Mouse (Mus musculus) midbrain, embryonic 16.5 days (tissue): ENCODE measurements around the gene B3galt4. TPM values are rescaled to one million over a fixed set of nuclear protein-coding genes. Genes with fewer than 3 reads are reported as not detected.

Experiments used
- ATAC-seq: fragments of 200-750 bp; cut with Nextera tagmentation; 2 replicates; pipeline ENCODE4 v1.8.0; 2017; ENCODE audit warnings: moderate TSS enrichment
- H3K27ac ChIP-seq: fragments of 300-500 bp; sonication (generic); 2 replicates; pipeline ENCODE4 v1.5.1; 2014; ENCODE audit warnings: mild to moderate bottlenecking, low read length, mixed read lengths
- H3K27me3 ChIP-seq: fragments of 300-500 bp; sonication (generic); 2 replicates; pipeline ENCODE4 v1.6.1; 2014; ENCODE audit warnings: low read depth, low read length, mixed read lengths; ENCODE audit not compliant: control insufficient read depth, insufficient read depth
- H3K36me3 ChIP-seq: fragments of 300-500 bp; sonication (generic); 2 replicates; pipeline ENCODE4 v1.6.1; 2014; ENCODE audit warnings: mild to moderate bottlenecking, low read length, moderate library complexity, mixed read lengths; ENCODE audit not compliant: control insufficient read depth, insufficient read depth
- H3K4me1 ChIP-seq: fragments of 300-500 bp; sonication (generic); 2 replicates; pipeline ENCODE4 v1.6.1; 2014; ENCODE audit warnings: mild to moderate bottlenecking, low read length, mixed read lengths; ENCODE audit not compliant: control insufficient read depth, insufficient read depth
- H3K4me2 ChIP-seq: fragments of 300-500 bp; sonication (generic); 2 replicates; pipeline ENCODE4 v1.6.1; 2014; ENCODE audit warnings: mild to moderate bottlenecking, low read length, mixed read lengths
- H3K4me3 ChIP-seq: fragments of 300-500 bp; sonication (generic); 2 replicates; pipeline ENCODE4 v1.5.1; 2014; ENCODE audit warnings: low read depth, mild to moderate bottlenecking, low read length, moderate library complexity, mixed read lengths
- H3K9ac ChIP-seq: fragments of 300-500 bp; sonication (generic); 2 replicates; pipeline ENCODE4 v1.6.1; 2014; ENCODE audit warnings: low read depth, low read length, mixed read lengths
- H3K9me3 ChIP-seq: fragments of 300-500 bp; sonication (generic); replicated peaks from 2 replicates; pipeline ENCODE4 v1.6.1; 2014; ENCODE audit warnings: mild to moderate bottlenecking, low read length, mixed read lengths; ENCODE audit not compliant: control insufficient read depth, poor library complexity, severe bottlenecking
- WGBS: fragments of 180-500 bp; shearing (Covaris S2); extraction: QIAGEN DNeasy Blood & Tissue Kit; methylation state at CpG from one replicate; pipeline ENCODE4 v1.1.7; 2014; 5-methylcytosine and 5-hydroxymethylcytosine counted together
- polyA plus RNA-seq: library from polyadenylated mRNA; unstranded; fragments of >200 nt; fragmentation: Nextera tagmentation; extraction: Ambion mirVana; gene quantifications from 2 replicates; pipeline ENCODE4 v1.2.1, GENCODE M21; 2015

The B3galt4 gene
- polyA plus RNA-seq, 1 experiment from 2014 or later, result 16.6 TPM

DNA sequence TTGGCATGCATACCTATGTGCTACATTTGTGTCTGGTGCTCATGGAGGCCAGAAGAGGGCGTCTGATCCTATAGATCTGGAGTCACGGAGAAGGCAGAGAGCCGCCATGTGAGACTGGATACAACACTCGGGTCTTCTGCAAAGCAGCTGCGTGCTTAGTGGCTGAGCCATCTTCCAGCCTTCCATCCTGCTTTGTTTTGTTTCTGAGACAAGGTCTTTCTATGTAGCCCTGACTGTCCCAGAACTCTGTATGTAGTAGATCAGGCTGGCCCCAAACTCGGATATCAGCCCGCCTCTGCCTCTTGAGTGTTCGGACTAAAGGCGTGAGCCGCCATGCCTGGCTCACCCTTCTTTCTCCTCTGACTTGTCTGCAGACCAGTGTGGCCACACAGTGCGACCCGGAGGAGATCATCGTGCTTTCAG lies 36.3 kb downstream of the B3galt4 start:
- WGBS, result 66% methylated on average over 13 of the region's 13 CpGs
- peaks cover 2% of the 10 kb centered on the region; the same call in 1 of the 2 replicates for H3K27me3 ChIP-seq
- no peak overlapping the region for H3K9ac ChIP-seq
- ATAC-seq, result no peak
- peaks cover 28% of the 10 kb centered on the region for H3K4me1 ChIP-seq
- H3K36me3 ChIP-seq, result peaks cover 22% of the 10 kb centered on the region
- peak overlapping the region; percentile 25; the same call in 1 of the 2 replicates for H3K4me2 ChIP-seq
- H3K27ac ChIP-seq, result no peak overlapping the region
- H3K4me3 ChIP-seq, result no peak overlapping the region; the same call in 1 of the 2 replicates
- no peaks in the 10 kb centered on the region for H3K9me3 ChIP-seq

- WGBS, result 97% methylated on average over 8 of the region's 8 CpGs
- peaks cover 22% of the 10 kb centered on the region for H3K36me3 ChIP-seq
- no peak overlapping the region for H3K9ac ChIP-seq
- no peak overlapping the region for H3K4me2 ChIP-seq
- ATAC-seq, result no peak
- H3K4me3 ChIP-seq, result no peak overlapping the region
- H3K27ac ChIP-seq, result no peak overlapping the region
- 0 out of 2 replicates have a peak, but pooled peaks cover under 1% of the 10 kb centered on the region for H3K27me3 ChIP-seq
- H3K9me3 ChIP-seq, result no peaks in the 10 kb centered on the region
- peaks cover 20% of the 10 kb centered on the region for H3K4me1 ChIP-seq
Measured at GRCm38 (mm10) chr17:33913905-33914304, 37.4 kb downstream of the B3galt4 start.

GRCm38 (mm10) chr17:33913264-33913663 lies 38.0 kb downstream of the B3galt4 start:
- 87% methylated on average over 10 of the region's 10 CpGs for WGBS
- Histone ChIP-seq H3K9ac (no peak overlapping the region), H3K4me1 (peaks cover 20% of the 10 kb centered on the region), H3K4me3 (no peak overlapping the region), H3K9me3 (no peaks in the 10 kb centered on the region), H3K36me3 (peaks cover 22% of the 10 kb centered on the region), H3K4me2 (no peak overlapping the region), H3K27ac (no peak overlapping the region), H3K27me3 (no peaks in the 10 kb centered on the region)
- ATAC-seq, result no peak

GRCm38 (mm10) chr17:33911813-33912414 lies 39.4 kb downstream of the B3galt4 start:
- H3K9ac ChIP-seq, result no peak overlapping the region
- H3K4me1 ChIP-seq, result peaks cover 23% of the 10 kb centered on the region
- H3K36me3 ChIP-seq, result peaks cover 22% of the 10 kb centered on the region
- no peak overlapping the region for H3K4me2 ChIP-seq
- ATAC-seq, result no peak
- H3K4me3 ChIP-seq, result no peak overlapping the region
- no peaks in the 10 kb centered on the region for H3K9me3 ChIP-seq
- no peaks in the 10 kb centered on the region for H3K27me3 ChIP-seq
- no peak overlapping the region for H3K27ac ChIP-seq
- WGBS, result 94% methylated on average over 28 of the region's 28 CpGs

DNA sequence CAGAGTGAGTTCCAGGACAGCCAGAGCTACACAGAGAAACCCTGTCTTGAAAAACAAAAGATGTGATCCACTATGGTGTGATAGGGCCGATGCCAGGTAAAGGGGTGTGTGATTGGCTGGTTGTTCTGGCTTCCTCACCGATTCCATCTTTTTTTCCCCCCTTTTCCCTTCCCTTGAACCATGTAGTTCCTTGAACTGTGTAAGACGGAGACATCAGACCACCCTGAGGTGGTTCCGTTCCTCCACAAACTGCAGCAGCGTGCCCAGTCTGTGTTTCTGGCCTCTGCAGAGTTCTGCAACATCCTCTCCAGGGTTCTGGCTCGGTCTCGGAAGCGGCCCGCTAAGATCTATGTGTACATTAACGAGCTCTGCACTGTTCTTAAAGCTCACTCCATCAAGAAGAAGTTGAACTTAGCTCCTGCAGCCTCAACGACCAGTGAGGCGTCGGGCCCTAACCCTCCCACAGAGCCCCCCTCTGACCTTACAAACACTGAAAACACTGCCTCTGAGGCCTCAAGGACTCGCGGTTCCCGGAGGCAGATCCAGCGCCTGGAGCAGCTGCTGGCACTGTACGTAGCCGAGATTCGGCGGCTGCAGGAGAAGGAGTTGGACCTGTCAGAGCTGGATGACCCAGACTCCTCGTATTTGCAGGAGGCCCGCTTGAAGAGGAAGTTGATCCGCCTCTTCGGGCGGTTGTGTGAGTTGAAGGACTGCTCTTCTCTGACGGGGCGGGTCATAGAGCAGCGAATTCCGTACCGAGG lies 40.1 kb downstream of the B3galt4 start:
- H3K4me2 ChIP-seq, result no peak overlapping the region
- H3K4me1 ChIP-seq, result peaks cover 18% of the 10 kb centered on the region
- H3K27ac ChIP-seq, result no peak overlapping the region
- H3K36me3 ChIP-seq, result peaks cover 22% of the 10 kb centered on the region
- no peak for ATAC-seq
- no peak overlapping the region for H3K9ac ChIP-seq
- WGBS, result 93% methylated on average over 31 of the region's 31 CpGs
- no peak overlapping the region for H3K4me3 ChIP-seq
- H3K9me3 ChIP-seq, result no peaks in the 10 kb centered on the region
- H3K27me3 ChIP-seq, result no peaks in the 10 kb centered on the region

DNA sequence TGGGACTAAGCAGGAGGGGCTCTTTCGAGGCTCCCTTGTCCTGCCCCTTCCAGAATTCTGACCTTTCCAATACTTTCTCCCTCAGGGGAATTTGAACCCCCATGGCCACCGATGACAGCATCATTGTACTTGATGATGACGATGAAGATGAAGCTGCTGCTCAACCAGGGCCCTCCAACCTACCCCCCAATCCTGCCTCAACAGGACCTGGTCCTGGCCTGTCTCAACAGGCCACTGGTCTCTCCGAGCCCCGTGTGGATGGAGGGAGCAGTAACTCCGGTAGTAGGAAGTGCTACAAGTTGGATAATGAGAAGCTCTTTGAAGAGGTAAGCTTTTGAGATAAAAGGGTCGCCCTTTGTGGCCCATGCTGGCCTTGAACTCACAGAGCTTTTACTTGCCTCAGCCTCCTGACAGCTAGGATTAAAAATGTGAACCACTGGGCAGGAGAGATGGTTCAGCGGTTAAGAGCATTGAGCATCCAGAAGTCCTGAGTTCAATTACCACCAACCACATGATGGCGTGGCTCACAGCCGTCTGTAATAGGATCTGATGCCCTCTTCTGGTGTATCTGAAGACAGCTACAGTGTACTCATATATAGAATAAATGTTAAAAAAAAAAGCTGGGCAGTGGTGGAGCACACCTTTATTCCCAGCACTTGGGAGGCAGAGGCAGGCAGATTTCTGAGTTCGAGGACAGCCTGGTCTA lies 40.8 kb downstream of the B3galt4 start:
- 57% methylated on average over 11 of the region's 11 CpGs for WGBS
- ATAC-seq, result no peak
- Histone ChIP-seq H3K4me1 (peaks cover 18% of the 10 kb centered on the region), H3K36me3 (peaks cover 22% of the 10 kb centered on the region), H3K9ac (peak overlapping the region; percentile 94), H3K27me3 (no peaks in the 10 kb centered on the region), H3K4me2 (peak overlapping the region; percentile 89), H3K9me3 (no peaks in the 10 kb centered on the region), H3K27ac (no peak overlapping the region), H3K4me3 (peak overlapping the region; percentile 83)

DNA sequence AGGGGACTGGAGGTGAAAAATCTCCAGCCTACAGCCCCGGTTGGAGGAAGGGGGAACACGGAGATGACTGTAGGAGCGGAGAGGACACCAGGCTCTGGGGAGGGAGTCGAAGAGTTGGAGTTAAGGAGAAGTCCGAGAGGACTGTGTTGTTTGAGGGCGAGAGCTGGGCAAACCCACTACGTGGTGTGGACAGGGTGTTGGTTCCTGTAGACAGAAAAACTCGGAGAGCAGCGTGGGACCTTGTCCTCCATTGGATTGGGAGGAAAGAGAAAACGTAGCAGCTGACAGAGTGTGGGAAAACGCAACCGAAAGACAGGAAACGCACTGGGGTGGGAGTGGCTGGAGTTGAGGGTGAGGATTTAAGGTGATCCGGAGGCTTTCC lies 41.4 kb downstream of the B3galt4 start:
- peaks cover 22% of the 10 kb centered on the region for H3K36me3 ChIP-seq
- H3K27ac ChIP-seq, result peak overlapping the region; percentile 86
- peak overlapping the region; percentile 89 for H3K4me2 ChIP-seq
- under 1% methylated on average over 14 of the region's 14 CpGs for WGBS
- H3K9ac ChIP-seq, result peak overlapping the region; percentile 94
- H3K4me1 ChIP-seq, result peaks cover 13% of the 10 kb centered on the region
- ATAC-seq, result no peak; the same call in 1 of the 2 replicates
- no peaks in the 10 kb centered on the region for H3K27me3 ChIP-seq
- no peaks in the 10 kb centered on the region for H3K9me3 ChIP-seq
- peak overlapping the region; percentile 83 for H3K4me3 ChIP-seq

DNA sequence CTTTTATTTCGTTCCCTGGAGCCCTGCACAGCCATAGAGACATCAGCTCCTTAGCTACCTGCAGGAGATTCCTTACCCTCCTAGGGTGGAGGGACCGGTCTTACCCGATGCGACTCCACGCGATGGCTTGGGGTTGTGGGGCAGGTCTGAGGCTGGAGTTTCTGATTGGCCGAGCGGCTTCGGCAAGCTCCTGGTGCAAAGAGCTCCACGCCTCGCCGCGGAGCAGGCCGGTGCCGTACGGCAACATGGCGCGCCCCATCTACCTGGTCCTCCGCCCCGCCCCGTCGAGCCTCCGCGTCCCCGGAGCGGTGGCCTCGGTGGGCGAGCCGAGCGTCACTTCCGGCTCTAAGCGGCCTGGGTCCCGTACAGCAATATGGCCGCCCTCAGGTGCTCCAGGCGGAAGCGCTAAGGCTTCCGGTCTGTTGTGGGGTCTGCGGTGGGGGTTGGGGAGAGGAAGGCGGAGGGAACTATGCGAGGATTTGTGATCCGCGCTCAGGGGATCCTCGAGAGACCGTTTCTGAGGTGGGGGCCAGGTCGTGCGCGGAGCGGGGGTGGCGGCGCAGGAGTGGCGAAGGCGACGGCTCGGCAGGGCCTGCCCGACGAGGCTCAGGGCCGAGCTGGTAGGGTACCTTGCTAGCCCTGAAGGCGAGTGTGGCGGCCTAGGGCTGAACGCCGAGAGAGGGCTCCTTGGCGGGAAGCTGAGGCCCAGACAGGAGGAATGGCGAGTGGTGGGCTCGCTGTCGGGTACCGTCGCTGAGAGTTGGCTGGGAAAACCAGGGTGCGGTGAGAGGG lies 42.0 kb downstream of the B3galt4 start, which contains the start of gene Daxx:
Gene Daxx (plus strand): TSS at position 338 of the 792 bp plus-strand sequence.
- peak within 1 kb of the TSS; percentile 94 for H3K9ac ChIP-seq
- peaks cover 22% of the 10 kb centered on the region for H3K36me3 ChIP-seq
- H3K4me1 ChIP-seq, result peaks cover 13% of the 10 kb centered on the region
- ATAC-seq, result peak; percentile 97
- peak within 1 kb of the TSS; percentile 86 for H3K27ac ChIP-seq
- H3K4me3 ChIP-seq, result peak within 1 kb of the TSS; percentile 83
- H3K9me3 ChIP-seq, result no peaks in the 10 kb centered on the region
- no peaks in the 10 kb centered on the region for H3K27me3 ChIP-seq
- WGBS, result under 1% methylated on average over 67 of the region's 68 CpGs
- H3K4me2 ChIP-seq, result peak within 1 kb of the TSS; percentile 89
